Mouse (Mus musculus): ENCODE measurements at regions not wholly inside any gene's neighbourhood (a gene's known extent, or its start where the extent isn't known, plus 50 kb on each side); places are given as distances from the start of the nearest gene placed in this dataset.
A peak's percentile ranks its signal among the peaks of the same experiment; 100 is the strongest.

GRCm38 (mm10) chr3:63582717-63583696, 99.3 kb upstream of the Gm34302 start:
- 83% methylated on average over 15 of the region's 15 CpGs for WGBS
- no peak for DNase-seq (ENCODE audit: low spot score)
- H3K9ac ChIP-seq (ENCODE audit: low read depth, low read length): no peak overlapping the region
- H3K27me3 ChIP-seq (ENCODE audit: control insufficient read depth, insufficient read depth, low read length): no peaks in the 10 kb centered on the region
- no peak overlapping the region for H3K27ac ChIP-seq (ENCODE audit: low read depth, low read length)
- H3K4me2 ChIP-seq (replicated peaks; ENCODE audit: low read depth, low read length): no peak overlapping the region
- peak; percentile 56; the same call in 1 of the 2 replicates for ATAC-seq (ENCODE audit: low FRiP score)
- no peaks in the 10 kb centered on the region for H3K36me3 ChIP-seq (ENCODE audit: control insufficient read depth, insufficient read depth, low read length)
- H3K4me3 ChIP-seq (ENCODE audit: low read depth, low read length): no peak overlapping the region
- H3K4me1 ChIP-seq (replicated peaks; ENCODE audit: control insufficient read depth, insufficient read depth, low read length): no peaks in the 10 kb centered on the region; the same call in 1 of the 2 replicates
- no peaks in the 10 kb centered on the region for H3K9me3 ChIP-seq (ENCODE audit: control insufficient read depth, low read length)

- Histone ChIP-seq H3K4me1 (replicated peaks; ENCODE audit: control insufficient read depth, insufficient read depth, low read length) (no peaks in the 10 kb centered on the region; the same call in 1 of the 2 replicates), H3K36me3 (ENCODE audit: control insufficient read depth, insufficient read depth, low read length) (no peaks in the 10 kb centered on the region), H3K9me3 (ENCODE audit: control insufficient read depth, low read length) (no peaks in the 10 kb centered on the region), H3K4me2 (replicated peaks; ENCODE audit: low read depth, low read length) (no peak overlapping the region), H3K27me3 (ENCODE audit: control insufficient read depth, insufficient read depth, low read length) (no peaks in the 10 kb centered on the region), H3K27ac (ENCODE audit: low read depth, low read length) (no peak overlapping the region), H3K9ac (ENCODE audit: low read depth, low read length) (no peak overlapping the region), H3K4me3 (ENCODE audit: low read depth, low read length) (no peak overlapping the region)
- 72% methylated on average over 6 of the region's 6 CpGs for WGBS
- no peak for ATAC-seq (ENCODE audit: low FRiP score)
- no peak for DNase-seq (ENCODE audit: low spot score)
These were observed 98.5 kb upstream of the Gm34302 start for GRCm38 (mm10) chr3:63582180-63582579.

DNA sequence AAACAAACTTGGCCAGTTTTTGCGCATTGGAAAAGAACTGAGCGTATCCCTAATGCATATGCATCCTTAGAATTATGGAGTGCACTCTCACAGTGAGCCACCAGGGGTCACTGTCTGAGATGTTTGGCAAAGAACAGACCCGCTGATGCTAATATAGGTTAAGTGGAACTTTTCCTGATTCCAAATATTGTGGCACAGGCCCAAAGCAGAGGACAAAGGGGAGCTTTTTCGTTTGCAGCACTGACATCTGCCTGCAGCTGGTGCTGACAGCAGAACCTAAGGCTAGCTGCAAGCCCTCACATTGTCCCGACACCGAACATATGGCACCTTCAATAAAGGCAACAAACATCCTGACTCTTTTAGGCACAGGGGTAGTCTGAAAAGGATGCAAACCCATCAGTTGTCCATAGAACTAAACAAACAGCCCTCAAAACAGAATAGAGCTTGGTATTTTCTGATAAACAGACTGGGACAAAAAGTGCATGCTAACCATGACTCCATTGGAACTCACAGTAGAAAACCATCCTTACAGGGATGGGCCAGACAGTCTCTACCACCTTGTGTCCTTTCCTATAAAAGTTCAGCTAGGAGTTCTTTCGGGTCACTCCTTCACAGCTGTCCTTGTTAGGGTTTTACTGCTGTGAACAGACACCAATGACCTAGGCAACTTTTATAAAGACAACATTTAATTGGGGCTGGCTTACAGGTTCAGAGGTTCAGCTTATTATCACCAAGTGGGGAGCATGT, 87.1 kb upstream of the Gm34302 start:
- no peaks in the 10 kb centered on the region for H3K36me3 ChIP-seq (ENCODE audit: control insufficient read depth, insufficient read depth, low read length)
- no peaks in the 10 kb centered on the region for H3K4me1 ChIP-seq (replicated peaks; ENCODE audit: control insufficient read depth, insufficient read depth, low read length)
- H3K9me3 ChIP-seq (ENCODE audit: control insufficient read depth, low read length): no peaks in the 10 kb centered on the region
- no peak overlapping the region for H3K4me3 ChIP-seq (ENCODE audit: low read depth, low read length)
- H3K27me3 ChIP-seq (ENCODE audit: control insufficient read depth, insufficient read depth, low read length): no peaks in the 10 kb centered on the region
- WGBS: 59% methylated on average over 7 of the region's 7 CpGs
- no peak overlapping the region for H3K27ac ChIP-seq (ENCODE audit: low read depth, low read length)
- H3K9ac ChIP-seq (ENCODE audit: low read depth, low read length): no peak overlapping the region
- DNase-seq (ENCODE audit: low spot score): peak; percentile 90
- no peak overlapping the region for H3K4me2 ChIP-seq (replicated peaks; ENCODE audit: low read depth, low read length)
- ATAC-seq (ENCODE audit: low FRiP score): peak; percentile 72; the same call in 1 of the 2 replicates

DNA sequence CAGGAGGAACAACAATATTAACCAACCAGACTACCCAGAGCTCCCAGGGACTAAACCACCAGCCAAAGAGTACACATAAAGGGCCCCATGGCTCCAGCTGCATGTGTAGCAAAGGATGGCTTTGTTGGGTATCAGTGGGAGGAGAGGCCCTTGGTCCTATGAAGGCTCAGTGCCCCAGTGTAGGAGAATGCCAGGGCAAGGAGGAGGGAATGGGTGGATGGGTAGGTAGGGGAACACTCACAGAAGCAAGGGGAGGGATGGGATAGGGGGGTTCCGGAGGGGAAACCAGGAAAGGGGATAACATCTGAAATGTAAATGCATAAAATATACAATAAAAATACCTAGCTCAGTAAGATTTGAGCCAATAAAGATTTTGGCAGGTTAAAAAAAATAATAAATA, 86.4 kb upstream of the Gm34302 start:
- ATAC-seq (ENCODE audit: low FRiP score): 0 out of 2 replicates have a peak, but pooled peaks have one; percentile 54
- WGBS: 83% methylated on average over 1 of the region's 1 CpGs

GRCm38 (mm10) chr3:63569004-63569596, 85.4 kb upstream of the Gm34302 start:
- Histone ChIP-seq H3K9me3 (ENCODE audit: control insufficient read depth, low read length) (no peaks in the 10 kb centered on the region), H3K4me3 (ENCODE audit: low read depth, low read length) (no peak overlapping the region), H3K4me2 (replicated peaks; ENCODE audit: low read depth, low read length) (no peak overlapping the region), H3K27ac (ENCODE audit: low read depth, low read length) (no peak overlapping the region), H3K36me3 (ENCODE audit: control insufficient read depth, insufficient read depth, low read length) (no peaks in the 10 kb centered on the region), H3K9ac (ENCODE audit: low read depth, low read length) (no peak overlapping the region), H3K4me1 (replicated peaks; ENCODE audit: control insufficient read depth, insufficient read depth, low read length) (no peaks in the 10 kb centered on the region), H3K27me3 (ENCODE audit: control insufficient read depth, insufficient read depth, low read length) (no peaks in the 10 kb centered on the region)
- ATAC-seq (ENCODE audit: low FRiP score): peak; percentile 19; the same call in 1 of the 2 replicates
- DNase-seq (ENCODE audit: low spot score): no peak
- WGBS: 79% methylated on average over 7 of the region's 7 CpGs

More for the DNA sequence above, 86.4 kb upstream of the Gm34302 start:
- no peak overlapping the region for H3K27ac ChIP-seq (ENCODE audit: low read depth, low read length)
- H3K9me3 ChIP-seq (ENCODE audit: control insufficient read depth, low read length): no peaks in the 10 kb centered on the region
- no peak overlapping the region for H3K4me2 ChIP-seq (replicated peaks; ENCODE audit: low read depth, low read length)
- no peaks in the 10 kb centered on the region for H3K27me3 ChIP-seq (ENCODE audit: control insufficient read depth, insufficient read depth, low read length)
- no peaks in the 10 kb centered on the region for H3K36me3 ChIP-seq (ENCODE audit: control insufficient read depth, insufficient read depth, low read length)
- H3K9ac ChIP-seq (ENCODE audit: low read depth, low read length): no peak overlapping the region
- no peaks in the 10 kb centered on the region for H3K4me1 ChIP-seq (replicated peaks; ENCODE audit: control insufficient read depth, insufficient read depth, low read length)
- H3K4me3 ChIP-seq (ENCODE audit: low read depth, low read length): no peak overlapping the region
- no peak for DNase-seq (ENCODE audit: low spot score)

- no peak overlapping the region for H3K27ac ChIP-seq (ENCODE audit: low read depth, low read length)
- no peak overlapping the region for H3K9ac ChIP-seq (ENCODE audit: low read depth, low read length)
- ATAC-seq (ENCODE audit: low FRiP score): no peak
- DNase-seq (ENCODE audit: low spot score): no peak
- no peaks in the 10 kb centered on the region for H3K4me1 ChIP-seq (replicated peaks; ENCODE audit: control insufficient read depth, insufficient read depth, low read length)
- no peaks in the 10 kb centered on the region for H3K9me3 ChIP-seq (ENCODE audit: control insufficient read depth, low read length)
- H3K4me2 ChIP-seq (replicated peaks; ENCODE audit: low read depth, low read length): no peak overlapping the region
- no peaks in the 10 kb centered on the region for H3K27me3 ChIP-seq (ENCODE audit: control insufficient read depth, insufficient read depth, low read length)
- WGBS: 86% methylated on average over 3 of the region's 3 CpGs
- H3K36me3 ChIP-seq (ENCODE audit: control insufficient read depth, insufficient read depth, low read length): no peaks in the 10 kb centered on the region
- no peak overlapping the region for H3K4me3 ChIP-seq (ENCODE audit: low read depth, low read length)
These were observed 84.0 kb upstream of the Gm34302 start for GRCm38 (mm10) chr3:63567726-63568125.

GRCm38 (mm10) chr3:63563057-63563456, 79.4 kb upstream of the Gm34302 start:
- H3K9me3 ChIP-seq (ENCODE audit: control insufficient read depth, low read length): no peaks in the 10 kb centered on the region
- no peak overlapping the region for H3K4me2 ChIP-seq (replicated peaks; ENCODE audit: low read depth, low read length)
- WGBS: 79% methylated on average over 1 of the region's 1 CpGs
- no peak overlapping the region for H3K27ac ChIP-seq (ENCODE audit: low read depth, low read length)
- H3K4me1 ChIP-seq (replicated peaks; ENCODE audit: control insufficient read depth, insufficient read depth, low read length): no peaks in the 10 kb centered on the region
- DNase-seq (ENCODE audit: low spot score) (no peak), ATAC-seq (ENCODE audit: low FRiP score) (no peak)
- H3K27me3 ChIP-seq (ENCODE audit: control insufficient read depth, insufficient read depth, low read length): no peaks in the 10 kb centered on the region
- no peak overlapping the region for H3K4me3 ChIP-seq (ENCODE audit: low read depth, low read length)
- no peak overlapping the region for H3K9ac ChIP-seq (ENCODE audit: low read depth, low read length)
- H3K36me3 ChIP-seq (ENCODE audit: control insufficient read depth, insufficient read depth, low read length): no peaks in the 10 kb centered on the region

DNA sequence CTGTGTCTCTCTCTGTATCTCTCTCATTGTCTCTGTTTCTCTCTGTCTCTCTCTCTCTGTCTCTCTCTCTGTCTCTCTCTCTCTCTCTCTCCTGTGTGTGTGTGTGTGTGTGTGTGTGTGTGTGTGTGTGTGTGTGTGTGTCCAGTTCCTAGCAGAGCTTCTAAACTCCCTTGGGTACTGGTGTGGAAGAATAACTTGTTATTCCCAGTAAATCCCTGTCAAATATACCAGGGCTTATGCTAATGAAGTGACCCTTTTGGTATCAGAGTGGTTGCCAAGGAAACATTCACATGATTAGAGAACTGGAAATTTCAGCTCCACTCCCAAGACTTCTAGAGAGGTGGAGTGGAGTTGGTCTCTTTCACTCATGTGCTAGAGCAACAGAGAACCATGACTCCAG, 78.9 kb upstream of the Gm34302 start:
- Histone ChIP-seq H3K27ac (ENCODE audit: low read depth, low read length) (no peak overlapping the region), H3K4me2 (replicated peaks; ENCODE audit: low read depth, low read length) (no peak overlapping the region), H3K4me1 (replicated peaks; ENCODE audit: control insufficient read depth, insufficient read depth, low read length) (no peaks in the 10 kb centered on the region), H3K36me3 (ENCODE audit: control insufficient read depth, insufficient read depth, low read length) (no peaks in the 10 kb centered on the region), H3K27me3 (ENCODE audit: control insufficient read depth, insufficient read depth, low read length) (no peaks in the 10 kb centered on the region), H3K4me3 (ENCODE audit: low read depth, low read length) (no peak overlapping the region), H3K9me3 (ENCODE audit: control insufficient read depth, low read length) (no peaks in the 10 kb centered on the region), H3K9ac (ENCODE audit: low read depth, low read length) (no peak overlapping the region)
- no peak for ATAC-seq (ENCODE audit: low FRiP score)
- no peak for DNase-seq (ENCODE audit: low spot score)
